Comparison of ENCODE assay signal across 8 mouse cellular contexts in the genomic region with DNA sequence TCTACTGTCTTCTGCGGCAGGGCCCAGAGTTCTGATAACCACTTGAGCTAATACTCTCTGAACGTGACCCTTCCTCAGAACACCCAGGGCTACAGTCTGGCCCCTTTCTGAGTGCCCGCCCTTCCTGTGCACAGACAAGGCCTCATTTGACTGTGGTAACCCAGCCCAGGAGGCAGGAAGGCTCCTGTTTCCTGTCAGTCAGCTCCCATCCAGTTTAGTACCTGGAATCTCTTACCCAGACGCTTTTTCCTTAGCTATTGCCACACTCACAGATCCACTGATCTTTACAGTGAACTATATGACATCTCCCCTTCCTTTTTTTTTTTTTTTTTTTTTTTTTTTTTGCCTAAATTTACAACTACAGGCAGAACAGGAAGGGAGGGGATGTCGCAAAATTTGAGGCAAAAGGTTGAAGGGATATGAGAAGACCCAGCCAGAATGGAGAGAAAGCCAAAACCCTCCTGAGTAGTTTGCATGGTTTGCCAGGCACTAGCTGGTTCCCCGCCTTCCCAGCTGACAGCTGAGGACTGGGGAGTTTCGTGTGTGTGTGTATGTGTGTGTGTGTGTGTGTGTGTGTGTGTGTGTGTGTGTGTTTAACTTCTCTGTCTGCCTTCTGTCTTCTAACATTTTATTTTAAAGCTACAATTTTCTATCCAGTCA.
DNase-seq lines count a peak whose midpoint lies in the region; ATAC-seq and TF ChIP-seq lines count a peak whose summit lies in the region.

No protein-coding gene starts in this region.

- TF ChIP-seq CTCF in lung, embryonic 14.5 days (IDR thresholded peaks at IDR 0.05; ENCODE audit: low read depth), result no peak

- no peaks in the 10 kb centered on the region for H3K9me3 ChIP-seq in megakaryocyte, embryonic 14.5 days
- 0 out of 2 replicates have a peak, but pooled peaks cover 2% of the 10 kb centered on the region for H3K9me3 ChIP-seq in embryonic facial prominence, embryonic 12.5 days
- H3K9me3 ChIP-seq in lung, embryonic 14.5 days (ENCODE audit: low read depth, low read length), result no peaks in the 10 kb centered on the region; the same call in 1 of the 2 replicates
- no peaks in the 10 kb centered on the region for H3K9me3 ChIP-seq in forebrain, embryonic 11.5 days (ENCODE audit: control insufficient read depth, low read length)

- H3K4me2 ChIP-seq in embryonic facial prominence, embryonic 12.5 days (replicated peaks), result no peak overlapping the region
- H3K4me2 ChIP-seq in lung, embryonic 14.5 days, result no peak overlapping the region
- no peak overlapping the region for H3K4me2 ChIP-seq in forebrain, embryonic 11.5 days (ENCODE audit: low read depth, low read length, severe bottlenecking)

- peaks cover 34% of the 10 kb centered on the region for H3K4me1 ChIP-seq in megakaryocyte, embryonic 14.5 days
- 0 out of 2 replicates have a peak, but pooled peaks cover 6% of the 10 kb centered on the region for H3K4me1 ChIP-seq in embryonic facial prominence, embryonic 12.5 days
- H3K4me1 ChIP-seq in lung, embryonic 14.5 days (ENCODE audit: insufficient read depth), result no peaks in the 10 kb centered on the region
- H3K4me1 ChIP-seq in forebrain, embryonic 11.5 days (replicated peaks; ENCODE audit: control insufficient read depth, insufficient read depth, low read length), result no peaks in the 10 kb centered on the region

- no peaks in the 10 kb centered on the region for H3K36me3 ChIP-seq in megakaryocyte, embryonic 14.5 days (replicated peaks; ENCODE audit: low read length)
- no peaks in the 10 kb centered on the region for H3K36me3 ChIP-seq in embryonic facial prominence, embryonic 12.5 days
- H3K36me3 ChIP-seq in lung, embryonic 14.5 days (ENCODE audit: insufficient read depth), result no peaks in the 10 kb centered on the region
- no peaks in the 10 kb centered on the region for H3K36me3 ChIP-seq in forebrain, embryonic 11.5 days (ENCODE audit: control insufficient read depth, insufficient read depth, low read length)

- WGBS in embryonic facial prominence, embryonic 12.5 days, result 29% methylated on average over 7 of the region's 7 CpGs
- 29% methylated on average over 7 of the region's 7 CpGs for WGBS in lung, embryonic 14.5 days
- 60% methylated on average over 7 of the region's 7 CpGs for WGBS in forebrain, embryonic 11.5 days

- peak overlapping the region; percentile 32; the same call in 1 of the 2 replicates for H3K27ac ChIP-seq in embryonic facial prominence, embryonic 12.5 days
- H3K27ac ChIP-seq in lung, embryonic 14.5 days (ENCODE audit: low read depth), result peak overlapping the region; percentile 71
- H3K27ac ChIP-seq in forebrain, embryonic 11.5 days (ENCODE audit: low read depth, low read length), result no peak overlapping the region

- ATAC-seq in megakaryocyte, adult 5-6 weeks (ENCODE audit: poor library complexity, severe bottlenecking), result no peak
- peak; percentile 15; the same call in 1 of the 2 replicates for ATAC-seq in embryonic facial prominence, embryonic 12.5 days (ENCODE audit: insufficient number of reproducible peaks, insufficient read depth, low FRiP score, low TSS enrichment)
- peak; percentile 68 for ATAC-seq in lung, embryonic 14.5 days (ENCODE audit: insufficient read depth)
- no peak for ATAC-seq in forebrain, embryonic 11.5 days (replicated peaks; ENCODE audit: low FRiP score)

- peak overlapping the region; percentile 81 for H3K4me3 ChIP-seq in megakaryocyte, embryonic 14.5 days (replicated peaks)
- no peak overlapping the region for H3K4me3 ChIP-seq in embryonic facial prominence, embryonic 12.5 days
- no peak overlapping the region for H3K4me3 ChIP-seq in lung, embryonic 14.5 days (ENCODE audit: low read depth, low read length)
- no peak overlapping the region for H3K4me3 ChIP-seq in forebrain, embryonic 11.5 days (ENCODE audit: low read depth, low read length)

- H3K27me3 ChIP-seq in megakaryocyte, embryonic 14.5 days (replicated peaks), result no peaks in the 10 kb centered on the region
- no peaks in the 10 kb centered on the region for H3K27me3 ChIP-seq in embryonic facial prominence, embryonic 12.5 days
- H3K27me3 ChIP-seq in lung, embryonic 14.5 days (ENCODE audit: insufficient read depth, low read length), result no peaks in the 10 kb centered on the region
- H3K27me3 ChIP-seq in forebrain, embryonic 11.5 days (ENCODE audit: control insufficient read depth, insufficient read depth, low read length), result no peaks in the 10 kb centered on the region

- peak; percentile 47 for DNase-seq in kidney, adult 11 months
- DNase-seq in lung, embryonic 14.5 days, result peak; percentile 56
- DNase-seq in forebrain, embryonic 11.5 days (ENCODE audit: low spot score), result no peak
- no peak for DNase-seq in layer of hippocampus, adult 9-11 months
- DNase-seq in adrenal gland, adult 8-10 months, result no peak

- no peak overlapping the region for H3K9ac ChIP-seq in embryonic facial prominence, embryonic 12.5 days
- H3K9ac ChIP-seq in lung, embryonic 14.5 days, result no peak overlapping the region
- no peak overlapping the region for H3K9ac ChIP-seq in forebrain, embryonic 11.5 days (ENCODE audit: low read length)

Comparison
In these comparisons a context has a peak if more than half of its experiments do, and no peak if none do; other contexts are left out.
1. ATAC-seq: peak in embryonic facial prominence, embryonic 12.5 days (single experiment) and lung, embryonic 14.5 days (single experiment); none in megakaryocyte, adult 5-6 weeks (single experiment) and forebrain, embryonic 11.5 days (single experiment).
2. DNase-seq: peak in kidney, adult 11 months (single experiment) and lung, embryonic 14.5 days (single experiment); none in forebrain, embryonic 11.5 days (single experiment), layer of hippocampus, adult 9-11 months (single experiment) and adrenal gland, adult 8-10 months (single experiment).